Mouse (Mus musculus): ENCODE measurements around the gene Prcp.

- TF ChIP-seq CTCF (IDR thresholded peaks at IDR 0.05; ENCODE audit: insufficient read depth, low read depth, low read length) (no peak), POLR2A (IDR thresholded peaks at IDR 0.05; ENCODE audit: insufficient read depth, low read depth, low read length) (no peak)
These were observed 76.5 kb downstream of the Prcp start for GRCm38 (mm10) chr7:92950775-92951174.
